Mouse (Mus musculus) liver, embryonic 12.5 days (tissue): ENCODE measurements at regions not wholly inside any gene's neighbourhood (a gene's known extent, or its start where the extent isn't known, plus 50 kb on each side); places are given as distances from the start of the nearest gene placed in this dataset.

Experiments used
- ATAC-seq: fragments of 200-750 bp; cut with Nextera tagmentation; 2 replicates; pipeline ENCODE4 v1.8.0; 2017; ENCODE audit warnings: moderate number of reproducible peaks, mild to moderate bottlenecking, moderate library complexity
- H3K27ac ChIP-seq: fragments of 300-500 bp; sonication (generic); 2 replicates; pipeline ENCODE4 v1.5.1; 2016; ENCODE audit warnings: mild to moderate bottlenecking
- H3K27me3 ChIP-seq: fragments of 300-500 bp; sonication (generic); replicated peaks from 2 replicates; pipeline ENCODE4 v1.6.1; 2016; ENCODE audit warnings: mild to moderate bottlenecking, moderate library complexity
- H3K36me3 ChIP-seq: fragments of 300-500 bp; sonication (generic); 2 replicates; pipeline ENCODE4 v1.6.1; 2016; ENCODE audit warnings: mild to moderate bottlenecking, moderate library complexity
- H3K4me1 ChIP-seq: fragments of 300-500 bp; sonication (generic); 2 replicates; pipeline ENCODE4 v1.6.1; 2016
- H3K4me2 ChIP-seq: fragments of 300-500 bp; sonication (generic); 2 replicates; pipeline ENCODE4 v1.6.1; 2016; ENCODE audit warnings: mild to moderate bottlenecking, moderate library complexity
- H3K4me3 ChIP-seq: fragments of 300-500 bp; sonication (generic); 2 replicates; pipeline ENCODE4 v1.5.1; 2016; ENCODE audit warnings: mild to moderate bottlenecking, moderate library complexity
- H3K9ac ChIP-seq: fragments of 300-500 bp; sonication (generic); 2 replicates; pipeline ENCODE4 v1.6.1; 2016; ENCODE audit warnings: mild to moderate bottlenecking, moderate library complexity
- H3K9me3 ChIP-seq: fragments of 300-500 bp; sonication (generic); replicated peaks from 2 replicates; pipeline ENCODE4 v1.6.1; 2016; ENCODE audit warnings: mild to moderate bottlenecking, moderate library complexity
- WGBS: fragments of 180-500 bp; shearing (Covaris S2); methylation state at CpG from one replicate; pipeline ENCODE4 v1.1.7; 2016; ENCODE audit not compliant: insufficient replicate concordance; 5-methylcytosine and 5-hydroxymethylcytosine counted together

DNA sequence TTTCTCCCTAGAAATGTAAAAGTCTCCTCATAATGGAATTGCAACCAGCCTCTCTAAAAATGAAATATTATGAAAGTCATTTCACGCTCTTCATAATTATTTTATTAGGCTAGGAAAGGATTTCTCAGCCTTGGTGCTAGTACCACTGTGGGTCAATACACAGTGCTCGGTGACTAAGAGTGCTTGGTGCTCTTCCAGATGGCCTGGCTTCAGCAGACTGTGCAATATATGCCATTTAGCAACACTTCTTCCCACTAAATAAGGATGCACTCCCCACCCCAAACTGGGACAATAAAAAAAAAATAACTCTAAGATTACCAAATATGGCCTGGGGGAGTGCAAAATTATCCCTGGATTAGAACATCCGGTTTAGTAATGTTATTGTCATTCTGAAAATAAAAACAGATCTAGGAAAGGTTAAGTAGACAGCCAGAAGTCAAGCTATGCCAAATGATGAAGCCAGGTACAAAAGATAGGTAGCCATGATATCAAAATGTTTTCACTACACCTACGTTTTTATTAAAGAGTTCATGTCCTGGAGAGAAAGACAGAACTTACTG, 2333.4 kb upstream of the Gm7489 start:
- no peak for ATAC-seq
- no peak overlapping the region for H3K27ac ChIP-seq
- H3K4me3 ChIP-seq = no peak overlapping the region
- H3K4me1 ChIP-seq = no peaks in the 10 kb centered on the region
- H3K9me3 ChIP-seq = no peaks in the 10 kb centered on the region
- no peaks in the 10 kb centered on the region for H3K36me3 ChIP-seq
- 67% methylated on average over 4 of the region's 4 CpGs for WGBS
- no peak overlapping the region for H3K4me2 ChIP-seq
- H3K9ac ChIP-seq = no peak overlapping the region
- H3K27me3 ChIP-seq = no peaks in the 10 kb centered on the region

DNA sequence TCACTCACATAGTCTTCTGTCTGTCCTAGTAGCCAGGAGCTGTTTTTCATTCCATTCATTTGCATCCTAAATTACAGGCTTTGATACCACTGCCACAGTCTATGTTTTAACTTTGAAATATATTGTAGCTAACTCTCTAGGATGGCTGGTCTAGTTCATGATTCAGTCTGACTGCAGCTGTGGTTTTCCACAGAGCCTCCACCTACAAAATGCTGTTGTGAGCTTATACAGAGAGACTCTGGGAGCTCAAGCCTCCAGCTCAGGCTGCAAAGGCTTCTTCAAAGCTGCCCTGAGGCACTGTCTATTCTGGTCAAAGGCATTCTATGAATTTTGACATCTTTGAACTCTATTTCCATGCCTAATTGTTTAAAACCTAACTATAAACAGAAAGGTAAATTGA, 2326.5 kb upstream of the Gm7489 start:
- Histone ChIP-seq H3K9me3 (no peaks in the 10 kb centered on the region), H3K4me1 (no peaks in the 10 kb centered on the region), H3K27ac (no peak overlapping the region), H3K4me2 (no peak overlapping the region), H3K4me3 (no peak overlapping the region), H3K27me3 (no peaks in the 10 kb centered on the region), H3K9ac (no peak overlapping the region), H3K36me3 (no peaks in the 10 kb centered on the region)
- no peak for ATAC-seq

GRCm38 (mm10) chr15:51565543-51565942, 2319.2 kb upstream of the Gm7489 start:
- H3K4me2 ChIP-seq = no peak overlapping the region
- no peak overlapping the region for H3K4me3 ChIP-seq
- no peak overlapping the region for H3K27ac ChIP-seq
- no peak for ATAC-seq
- H3K9me3 ChIP-seq = no peaks in the 10 kb centered on the region
- no peaks in the 10 kb centered on the region for H3K36me3 ChIP-seq
- no peaks in the 10 kb centered on the region for H3K27me3 ChIP-seq
- no peak overlapping the region for H3K9ac ChIP-seq
- no peaks in the 10 kb centered on the region for H3K4me1 ChIP-seq
- WGBS = 60% methylated on average over 3 of the region's 3 CpGs

DNA sequence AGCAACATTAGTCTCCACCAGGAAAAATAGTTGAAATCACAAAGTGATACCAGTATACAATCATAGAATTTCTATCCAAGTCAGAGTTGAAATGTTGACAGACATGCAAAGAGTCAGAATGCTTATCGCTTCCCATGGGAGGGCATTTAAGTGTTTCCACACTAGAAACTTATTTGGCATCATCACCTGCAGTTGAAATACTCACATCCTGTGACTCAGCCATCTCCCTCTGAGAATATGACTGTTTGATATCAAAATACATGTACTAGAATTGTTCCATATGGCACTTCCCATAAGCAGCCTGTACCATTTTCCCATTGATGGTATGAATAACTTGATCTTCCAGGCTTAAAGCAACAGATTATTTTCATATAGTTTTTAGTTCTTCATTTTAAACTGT, 2314.1 kb upstream of the Gm7489 start:
- no peak overlapping the region for H3K4me3 ChIP-seq
- no peaks in the 10 kb centered on the region for H3K4me1 ChIP-seq
- no peak overlapping the region for H3K4me2 ChIP-seq
- no peak overlapping the region for H3K9ac ChIP-seq
- H3K9me3 ChIP-seq = no peaks in the 10 kb centered on the region
- H3K27ac ChIP-seq = no peak overlapping the region
- no peak for ATAC-seq
- 80% methylated on average over 1 of the region's 1 CpGs for WGBS
- H3K27me3 ChIP-seq = no peaks in the 10 kb centered on the region
- no peaks in the 10 kb centered on the region for H3K36me3 ChIP-seq

DNA sequence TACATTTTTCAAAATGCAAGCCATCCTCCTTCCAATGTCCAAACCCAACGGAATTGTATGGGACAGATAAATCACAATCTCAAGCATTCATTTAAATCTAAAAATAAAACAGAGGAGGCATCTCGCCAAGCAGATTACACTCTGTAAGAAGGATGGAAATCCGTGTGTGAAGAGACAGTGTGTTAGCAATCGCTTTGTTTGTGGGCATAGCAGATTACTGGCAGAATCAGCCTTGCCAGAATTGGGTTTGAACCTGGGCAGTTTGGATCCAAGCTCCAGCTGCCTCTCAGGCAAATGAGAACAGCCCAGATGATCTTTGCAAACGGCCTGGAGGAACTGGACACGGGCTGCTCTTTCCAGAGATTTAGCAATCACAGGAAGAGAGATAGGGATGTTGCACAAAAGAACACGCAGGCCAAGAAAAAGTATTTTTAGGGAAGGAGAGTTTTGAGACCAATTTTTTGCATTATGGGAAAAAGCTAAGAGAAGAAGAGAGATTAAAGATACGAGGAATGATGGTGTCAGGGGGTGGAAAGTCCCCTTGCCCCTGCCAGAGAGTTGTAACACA, 2310.1 kb upstream of the Gm7489 start:
- no peak overlapping the region for H3K9ac ChIP-seq
- WGBS = 54% methylated on average over 8 of the region's 8 CpGs
- no peaks in the 10 kb centered on the region for H3K4me1 ChIP-seq
- ATAC-seq = no peak
- H3K4me3 ChIP-seq = no peak overlapping the region
- no peak overlapping the region for H3K4me2 ChIP-seq
- no peaks in the 10 kb centered on the region for H3K36me3 ChIP-seq
- no peaks in the 10 kb centered on the region for H3K9me3 ChIP-seq
- no peak overlapping the region for H3K27ac ChIP-seq
- no peaks in the 10 kb centered on the region for H3K27me3 ChIP-seq

- no peak for ATAC-seq
- no peak overlapping the region for H3K4me3 ChIP-seq
- H3K9ac ChIP-seq = no peak overlapping the region
- H3K4me2 ChIP-seq = no peak overlapping the region
- no peaks in the 10 kb centered on the region for H3K27me3 ChIP-seq
- 63% methylated on average over 1 of the region's 1 CpGs for WGBS
- no peak overlapping the region for H3K27ac ChIP-seq
- no peaks in the 10 kb centered on the region for H3K36me3 ChIP-seq
- H3K9me3 ChIP-seq = no peaks in the 10 kb centered on the region
- H3K4me1 ChIP-seq = no peaks in the 10 kb centered on the region
Observed at GRCm38 (mm10) chr15:51583636-51584035, 2301.1 kb upstream of the Gm7489 start.

GRCm38 (mm10) chr15:51586146-51586545, 2298.6 kb upstream of the Gm7489 start:
- H3K27ac ChIP-seq = no peak overlapping the region
- no peaks in the 10 kb centered on the region for H3K9me3 ChIP-seq
- no peaks in the 10 kb centered on the region for H3K36me3 ChIP-seq
- no peak overlapping the region for H3K4me2 ChIP-seq
- WGBS = 48% methylated on average over 5 of the region's 5 CpGs
- H3K27me3 ChIP-seq = no peaks in the 10 kb centered on the region
- H3K4me1 ChIP-seq = no peaks in the 10 kb centered on the region
- H3K9ac ChIP-seq = no peak overlapping the region
- no peak overlapping the region for H3K4me3 ChIP-seq
- no peak for ATAC-seq

DNA sequence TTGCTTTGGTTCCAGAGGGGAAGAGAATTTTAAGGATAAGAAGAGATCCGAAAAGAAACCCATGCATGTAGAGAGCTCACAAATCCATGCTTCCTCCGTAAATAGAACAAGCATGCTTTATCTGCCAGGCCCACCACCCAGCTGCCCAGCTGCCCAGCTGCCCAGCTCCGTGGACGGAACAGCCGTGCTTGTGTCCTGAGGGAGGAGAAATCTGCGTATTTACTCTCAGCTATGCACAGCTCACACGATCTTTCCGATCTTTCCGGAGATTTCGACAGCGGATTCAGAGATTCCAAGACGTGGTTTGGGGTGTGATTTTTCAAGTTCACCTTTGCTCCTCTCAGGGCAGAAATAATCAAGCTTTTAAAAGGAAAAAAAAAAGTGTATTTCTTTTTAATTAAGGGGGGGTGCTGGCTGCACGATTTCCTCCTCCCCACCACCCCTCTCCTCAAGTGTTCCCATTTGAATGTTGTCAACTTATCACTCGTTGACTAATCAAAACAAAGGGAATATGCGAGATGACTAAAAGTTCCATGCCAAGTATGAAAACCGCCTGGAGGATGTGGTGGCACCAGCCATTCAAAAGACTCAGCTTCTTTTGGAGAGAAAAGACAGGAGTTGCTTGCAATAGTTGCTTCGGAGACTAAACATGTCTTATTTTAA, 2293.2 kb upstream of the Gm7489 start:
- WGBS = 55% methylated on average over 17 of the region's 17 CpGs
- Histone ChIP-seq H3K36me3 (no peaks in the 10 kb centered on the region), H3K4me1 (no peaks in the 10 kb centered on the region), H3K4me3 (no peak overlapping the region), H3K27ac (no peak overlapping the region), H3K4me2 (no peak overlapping the region), H3K9me3 (no peaks in the 10 kb centered on the region), H3K9ac (no peak overlapping the region), H3K27me3 (no peaks in the 10 kb centered on the region)
- no peak for ATAC-seq

DNA sequence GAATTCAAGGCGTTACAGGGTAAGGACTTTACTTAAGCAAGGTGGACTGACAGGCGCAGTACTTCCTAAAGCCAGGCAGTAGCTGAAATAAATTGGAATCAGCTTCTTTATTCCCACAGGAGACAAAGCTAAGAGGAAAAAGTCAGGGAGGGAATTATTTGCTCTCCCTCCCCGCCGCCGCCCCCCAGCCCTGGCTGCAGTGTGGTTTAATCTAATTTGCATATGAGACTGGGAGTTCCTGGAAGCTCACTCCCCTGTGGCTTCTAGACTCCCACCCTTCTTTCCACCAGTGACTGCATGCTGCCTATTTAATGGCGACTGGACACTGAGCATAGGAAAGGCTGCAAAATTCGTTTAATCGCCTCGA, 2292.7 kb upstream of the Gm7489 start:
- no peak overlapping the region for H3K4me2 ChIP-seq
- no peaks in the 10 kb centered on the region for H3K9me3 ChIP-seq
- no peaks in the 10 kb centered on the region for H3K4me1 ChIP-seq
- no peak overlapping the region for H3K9ac ChIP-seq
- H3K27me3 ChIP-seq = no peaks in the 10 kb centered on the region
- 47% methylated on average over 9 of the region's 9 CpGs for WGBS
- no peaks in the 10 kb centered on the region for H3K36me3 ChIP-seq
- H3K4me3 ChIP-seq = no peak overlapping the region
- ATAC-seq = no peak
- no peak overlapping the region for H3K27ac ChIP-seq

- H3K4me1 ChIP-seq = no peaks in the 10 kb centered on the region
- WGBS = 55% methylated on average over 13 of the region's 13 CpGs
- H3K4me3 ChIP-seq = no peak overlapping the region
- H3K27ac ChIP-seq = no peak overlapping the region
- H3K4me2 ChIP-seq = no peak overlapping the region
- ATAC-seq = no peak
- no peaks in the 10 kb centered on the region for H3K36me3 ChIP-seq
- H3K27me3 ChIP-seq = no peaks in the 10 kb centered on the region
- no peak overlapping the region for H3K9ac ChIP-seq
- H3K9me3 ChIP-seq = no peaks in the 10 kb centered on the region
Observed at GRCm38 (mm10) chr15:51592511-51593498, 2291.9 kb upstream of the Gm7489 start.

GRCm38 (mm10) chr15:51594060-51594459, 2290.6 kb upstream of the Gm7489 start:
- Histone ChIP-seq H3K9me3 (no peaks in the 10 kb centered on the region), H3K27me3 (no peaks in the 10 kb centered on the region), H3K36me3 (no peaks in the 10 kb centered on the region), H3K27ac (no peak overlapping the region), H3K4me1 (no peaks in the 10 kb centered on the region), H3K9ac (no peak overlapping the region), H3K4me3 (no peak overlapping the region), H3K4me2 (no peak overlapping the region)
- ATAC-seq = no peak
- WGBS = 38% methylated on average over 5 of the region's 5 CpGs

DNA sequence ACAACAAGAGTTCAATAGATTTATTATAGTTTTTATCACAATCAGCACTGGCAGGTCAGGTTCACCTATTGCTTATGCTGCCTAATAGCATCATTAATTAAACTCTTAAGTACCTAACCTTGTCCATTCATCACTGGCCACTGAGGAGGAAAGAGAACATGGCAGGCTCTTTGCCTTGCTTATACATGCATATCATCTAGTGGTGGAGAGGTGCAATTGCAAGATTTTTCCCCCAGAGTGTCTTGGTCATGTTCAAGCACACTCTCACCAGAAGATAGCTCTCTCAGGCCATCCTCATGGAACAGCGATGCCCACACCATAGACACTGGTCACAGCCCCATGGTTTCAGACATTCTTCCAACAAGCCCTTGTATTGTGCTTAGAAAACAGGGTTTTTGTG, 2289.1 kb upstream of the Gm7489 start:
- Histone ChIP-seq H3K4me3 (no peak overlapping the region), H3K4me1 (no peaks in the 10 kb centered on the region), H3K9me3 (no peaks in the 10 kb centered on the region), H3K27me3 (no peaks in the 10 kb centered on the region), H3K36me3 (no peaks in the 10 kb centered on the region), H3K4me2 (no peak overlapping the region), H3K27ac (no peak overlapping the region), H3K9ac (no peak overlapping the region)
- ATAC-seq = no peak
- 54% methylated on average over 1 of the region's 1 CpGs for WGBS
